Mouse (Mus musculus) cerebral cortex, adult 2 months (tissue): ENCODE data around the gene Hsph1.

Experiments
- WGBS: fragments of 180-500 bp; shearing (Covaris S2); methylation state at CpG from one replicate; pipeline ENCODE4 v1.1.7; 2018; 5-methylcytosine and 5-hydroxymethylcytosine counted together

Gene Hsph1

DNA sequence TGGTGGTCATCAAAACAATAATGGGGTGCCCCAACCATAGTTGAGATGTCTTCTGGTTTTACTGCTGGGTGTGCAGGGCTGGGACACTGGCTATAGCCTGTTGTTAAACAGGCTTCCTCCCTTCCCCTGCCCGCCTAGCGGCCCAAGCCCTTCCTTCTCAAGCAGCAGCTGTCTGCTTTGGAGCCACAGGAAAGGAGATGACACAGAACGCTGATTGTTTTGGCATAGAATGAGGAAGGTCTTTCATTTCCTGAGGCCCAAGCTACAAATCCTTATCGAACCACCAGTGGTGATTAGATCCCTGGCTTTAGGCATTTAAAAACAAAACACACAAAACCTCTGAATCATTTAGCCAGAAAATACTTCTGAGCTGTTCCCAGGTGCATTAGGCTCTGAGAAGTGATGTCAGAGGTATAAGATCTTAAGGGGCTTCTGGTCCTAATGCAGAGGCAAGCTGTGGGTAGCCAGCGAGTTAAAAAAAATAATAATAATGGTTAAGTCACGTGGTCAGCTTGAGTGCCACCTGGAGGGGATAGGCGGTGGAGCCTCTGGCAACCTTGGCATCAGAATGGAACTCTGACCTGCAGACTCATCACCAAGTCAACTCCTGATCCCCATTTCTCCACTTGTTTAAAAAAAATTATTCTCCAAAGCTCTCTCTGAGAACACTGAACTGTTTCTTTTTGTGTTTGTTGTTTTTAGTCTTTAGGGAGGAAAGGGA is 47.2 kb downstream of the Hsph1 start:
- 60% methylated on average over 7 of the region's 7 CpGs for WGBS

DNA sequence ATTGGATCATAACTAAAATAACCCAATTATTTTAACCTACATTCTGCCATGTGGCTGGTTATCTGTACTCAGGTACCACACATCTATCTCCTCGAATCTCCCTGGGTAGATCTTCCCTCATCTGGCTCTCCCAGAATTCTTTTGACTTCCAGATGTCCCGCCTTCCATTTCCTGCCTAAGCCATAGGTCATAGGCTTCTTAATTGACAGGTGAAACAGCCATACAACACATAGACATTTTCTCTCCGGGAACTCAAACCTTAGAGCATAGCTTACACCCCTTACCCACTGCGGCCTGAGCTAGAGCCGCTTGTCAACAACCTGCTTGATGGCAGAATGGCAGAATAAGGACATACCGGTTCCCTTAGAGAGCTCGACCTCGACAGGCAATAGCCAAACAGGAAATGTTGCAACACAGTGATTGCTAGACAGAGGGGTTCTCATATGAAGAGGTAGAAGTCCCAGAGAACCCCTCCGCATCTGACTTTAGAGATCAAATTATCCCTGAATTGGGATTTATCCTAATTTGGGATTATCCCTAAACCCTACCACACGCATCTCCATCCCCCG is 48.8 kb downstream of the Hsph1 start:
- 87% methylated on average over 11 of the region's 11 CpGs for WGBS

DNA sequence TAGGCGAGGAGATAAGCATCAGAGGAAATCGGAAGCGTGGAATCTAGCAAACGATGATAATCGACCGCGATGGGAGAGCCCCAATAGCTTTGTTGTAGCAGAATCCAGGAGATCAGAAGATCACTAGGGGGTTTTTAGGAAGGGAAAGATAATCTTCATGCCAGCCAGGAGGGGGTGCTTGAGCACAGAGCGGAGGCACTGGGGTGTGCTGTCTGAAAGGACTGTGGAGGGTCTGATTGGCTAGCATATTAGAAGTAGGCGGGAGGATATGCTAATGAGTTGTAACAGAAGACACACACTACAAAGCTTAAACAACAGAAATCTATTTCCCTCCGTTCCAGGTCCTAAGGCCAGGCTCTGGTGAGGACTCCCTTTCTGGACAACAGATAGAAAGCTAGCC is 50.3 kb downstream of the Hsph1 start:
- WGBS: 77% methylated on average over 10 of the region's 10 CpGs

GRCm38 (mm10) chr5:149585231-149585630 is 50.9 kb downstream of the Hsph1 start:
- 95% methylated on average over 1 of the region's 1 CpGs for WGBS

DNA sequence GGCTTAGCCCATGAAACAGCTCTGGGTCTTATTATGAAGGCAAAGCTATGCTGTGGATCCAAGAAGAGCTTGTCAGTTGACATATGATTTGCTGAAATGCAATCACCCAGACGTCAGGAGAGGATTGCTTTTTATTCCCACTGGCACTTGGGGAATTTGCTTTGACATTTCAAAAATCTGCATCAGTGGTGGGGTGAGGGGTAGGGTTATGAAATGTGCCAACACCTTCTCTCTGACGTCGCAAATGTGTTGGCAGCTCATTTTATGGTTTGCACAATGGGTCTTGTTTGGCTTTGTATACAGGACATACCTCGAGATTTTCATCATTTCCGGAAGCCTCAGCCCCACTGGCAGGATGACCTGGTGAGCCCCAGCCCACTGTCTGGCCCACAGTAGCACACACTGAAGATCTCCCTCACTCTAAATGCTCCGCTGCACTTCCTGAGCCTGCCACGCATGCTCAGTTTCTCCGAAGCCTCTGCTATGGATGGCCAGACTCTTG is 52.0 kb downstream of the Hsph1 start:
- 55% methylated on average over 8 of the region's 8 CpGs for WGBS

- 58% methylated on average over 8 of the region's 8 CpGs for WGBS
Observed at GRCm38 (mm10) chr5:149583507-149583906, 52.7 kb downstream of the Hsph1 start.

GRCm38 (mm10) chr5:149582642-149583262 is 53.4 kb downstream of the Hsph1 start:
- WGBS: 79% methylated on average over 5 of the region's 5 CpGs

DNA sequence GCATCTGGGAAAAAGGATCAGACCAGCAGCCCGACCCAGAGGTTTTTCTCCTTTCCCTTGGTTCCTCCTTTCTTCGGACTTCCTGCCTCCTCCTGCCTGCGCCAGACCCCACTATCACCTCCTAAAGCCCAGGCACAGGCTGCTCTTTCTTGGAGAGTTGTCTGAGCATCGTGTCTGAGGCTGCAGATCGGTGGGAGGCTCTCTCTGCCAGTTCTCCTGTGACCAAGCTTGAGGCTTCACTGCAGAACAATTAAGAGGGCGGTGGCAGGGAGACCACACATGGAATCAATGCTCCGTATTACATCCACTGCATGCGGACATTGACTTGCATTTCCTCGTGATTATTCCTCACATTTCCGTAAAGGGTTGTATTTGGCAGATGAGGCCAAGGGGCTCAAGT is 58.7 kb downstream of the Hsph1 start:
- 41% methylated on average over 10 of the region's 10 CpGs for WGBS

DNA sequence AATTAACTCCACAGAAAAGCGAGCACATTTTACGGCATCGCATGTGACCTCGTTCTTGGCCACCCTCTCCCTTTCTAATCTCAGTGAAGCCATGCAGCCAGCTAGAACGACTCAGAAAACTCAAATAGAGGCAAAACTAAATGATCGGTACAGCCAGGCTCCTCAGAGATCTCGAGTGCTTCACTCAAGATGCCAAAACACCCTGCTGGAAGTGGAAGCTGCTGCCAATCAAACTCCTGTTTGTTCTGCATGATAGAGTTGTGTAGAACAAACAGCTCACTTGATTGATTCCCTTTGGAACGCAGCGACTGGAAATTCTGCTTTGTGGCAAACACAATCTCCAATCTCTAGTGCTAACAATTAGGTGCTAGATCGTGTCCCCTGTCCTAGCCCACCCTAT is 59.2 kb downstream of the Hsph1 start:
- 27% methylated on average over 10 of the region's 10 CpGs for WGBS

- WGBS: 48% methylated on average over 13 of the region's 13 CpGs
Observed at GRCm38 (mm10) chr5:149568993-149569392, 67.2 kb downstream of the Hsph1 start.

DNA sequence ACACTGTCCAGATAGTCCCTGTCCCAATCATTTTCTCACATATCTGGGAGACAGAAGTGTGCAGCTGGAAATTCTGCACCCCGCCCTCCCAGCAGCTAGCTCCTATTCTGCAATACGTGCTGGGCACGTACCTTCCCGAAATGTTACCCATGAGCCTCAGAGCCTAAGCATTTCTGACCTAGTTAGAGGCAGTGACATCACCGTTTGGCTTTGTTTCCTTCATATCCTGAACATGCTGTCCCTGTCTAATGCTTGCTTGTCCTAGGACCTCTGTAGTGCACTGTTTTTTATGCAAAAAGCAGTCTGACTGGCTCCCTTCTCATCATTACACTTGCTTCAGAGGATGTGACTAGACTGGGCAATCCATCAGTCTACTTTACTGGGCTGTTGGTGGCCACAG is 69.2 kb downstream of the Hsph1 start:
- 47% methylated on average over 5 of the region's 5 CpGs for WGBS

DNA sequence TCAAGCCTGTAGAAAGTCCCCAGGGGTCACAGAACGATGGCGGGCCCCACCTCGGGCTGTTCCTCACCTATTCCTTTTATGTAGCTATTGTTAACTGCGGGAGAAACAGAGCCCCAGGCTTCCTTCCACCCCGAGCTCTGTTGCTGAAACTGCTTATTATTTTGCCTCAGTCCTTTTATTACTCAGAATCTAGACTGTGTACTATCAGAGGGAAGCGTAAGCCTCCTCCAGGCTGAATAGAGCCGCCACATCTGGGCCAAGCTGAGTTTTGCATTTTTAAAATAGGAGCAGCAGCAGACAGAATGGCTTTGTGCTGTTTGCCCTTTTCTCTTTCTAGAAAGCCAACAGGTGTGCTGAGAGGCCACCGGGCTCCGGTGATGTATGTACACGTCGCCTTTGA is 70.2 kb downstream of the Hsph1 start:
- 41% methylated on average over 11 of the region's 11 CpGs for WGBS
